Mouse (Mus musculus) lung, embryonic 16.5 days (tissue): ENCODE measurements around the gene Ahctf1. TPM values are rescaled to one million over a fixed set of nuclear protein-coding genes. Genes with fewer than 3 reads are reported as not detected.
"Not testable (repeated sequence)": the region's sequence is repeated elsewhere in the genome, so short reads cannot be mapped to it uniquely, and the experiment has no call there.

ENCODE experiments used
- ATAC-seq: fragments of 200-750 bp; cut with Nextera tagmentation; 2 replicates; pipeline ENCODE4 v1.8.0; 2017; ENCODE audit warnings: low read depth, mild to moderate bottlenecking, moderate library complexity
- H3K27ac ChIP-seq: fragments of 300-500 bp; sonication (generic); 2 replicates; pipeline ENCODE4 v1.5.1; 2014; ENCODE audit warnings: mild to moderate bottlenecking, control low read depth, low read length
- H3K27me3 ChIP-seq: fragments of 300-500 bp; sonication (generic); 2 replicates; pipeline ENCODE4 v1.6.1; 2014; ENCODE audit warnings: low read depth, low read length, mixed read lengths; ENCODE audit not compliant: control insufficient read depth, insufficient read depth
- H3K36me3 ChIP-seq: fragments of 300-500 bp; sonication (generic); 2 replicates; pipeline ENCODE4 v1.6.1; 2014; ENCODE audit warnings: low read length; ENCODE audit not compliant: control insufficient read depth, insufficient read depth
- H3K4me1 ChIP-seq: fragments of 300-500 bp; sonication (generic); replicated peaks from 2 replicates; pipeline ENCODE4 v1.6.1; 2014; ENCODE audit warnings: low read length, mixed read lengths; ENCODE audit not compliant: control insufficient read depth, insufficient read depth
- H3K4me2 ChIP-seq: fragments of 300-500 bp; sonication (generic); 2 replicates; pipeline ENCODE4 v1.6.1; 2014; ENCODE audit warnings: low read depth, low read length, control low read depth
- H3K4me3 ChIP-seq: fragments of 300-500 bp; sonication (generic); 2 replicates; pipeline ENCODE4 v1.5.1; 2014; ENCODE audit warnings: mild to moderate bottlenecking, low read length, control low read depth
- H3K9ac ChIP-seq: fragments of 300-500 bp; sonication (generic); 2 replicates; pipeline ENCODE4 v1.6.1; 2014; ENCODE audit warnings: low read length, control low read depth
- H3K9me3 ChIP-seq: fragments of 300-500 bp; sonication (generic); 2 replicates; pipeline ENCODE4 v1.6.1; 2016; ENCODE audit warnings: low read length; ENCODE audit not compliant: control insufficient read depth
- WGBS: fragments of 180-500 bp; shearing (Covaris S2); extraction: QIAGEN DNeasy Blood & Tissue Kit; methylation state at CpG from one replicate; pipeline ENCODE4 v1.1.7; 2014; 5-methylcytosine and 5-hydroxymethylcytosine counted together
- polyA plus RNA-seq: library from polyadenylated mRNA; unstranded; fragments of >200 nt; fragmentation: Nextera tagmentation; extraction: Ambion mirVana; gene quantifications from 2 replicates; pipeline ENCODE4 v1.2.1, GENCODE M21; 2015

Gene Ahctf1
- polyA plus RNA-seq, 1 experiment from 2014 or later, result 17.7 TPM

DNA sequence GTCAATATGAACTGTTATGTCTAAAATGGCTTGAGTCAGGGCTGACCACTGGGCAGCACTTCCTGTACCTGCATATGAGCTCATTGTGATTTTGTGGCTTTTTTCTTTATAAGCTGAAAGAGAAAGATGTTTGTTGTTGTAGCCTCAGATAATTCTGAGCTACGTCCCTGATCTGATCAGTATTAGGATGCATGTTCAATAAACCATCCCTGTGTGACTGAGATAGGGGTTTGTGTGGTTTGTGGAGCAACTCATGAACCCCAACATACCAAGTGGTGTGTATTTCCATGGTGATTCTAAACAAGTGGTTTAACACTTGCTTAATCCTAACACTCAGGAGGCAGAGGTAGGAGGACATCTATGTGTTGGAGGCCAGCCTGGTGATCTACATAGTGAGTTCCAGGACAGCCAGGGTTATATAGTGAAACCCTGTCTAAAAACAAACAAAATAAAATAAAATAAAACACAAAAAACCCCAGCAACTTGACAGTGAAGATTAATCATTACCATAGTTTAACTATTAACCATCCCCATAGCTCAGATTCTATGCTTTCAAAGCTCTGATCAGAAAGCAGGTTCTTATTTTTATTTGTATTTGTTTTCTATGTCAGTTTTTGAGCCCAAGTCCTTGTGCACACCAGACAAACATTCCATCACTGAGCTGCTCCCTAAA, 32.4 kb upstream of the Ahctf1 start:
- Histone ChIP-seq H3K4me2 (no peak overlapping the region), H3K9ac (no peak overlapping the region), H3K4me3 (no peak overlapping the region), H3K36me3 (no peaks in the 10 kb centered on the region), H3K4me1 (no peaks in the 10 kb centered on the region), H3K9me3 (no peaks in the 10 kb centered on the region), H3K27ac (no peak overlapping the region), H3K27me3 (no peaks in the 10 kb centered on the region)
- WGBS, result 82% methylated on average over 1 of the region's 1 CpGs
- ATAC-seq, result no peak

DNA sequence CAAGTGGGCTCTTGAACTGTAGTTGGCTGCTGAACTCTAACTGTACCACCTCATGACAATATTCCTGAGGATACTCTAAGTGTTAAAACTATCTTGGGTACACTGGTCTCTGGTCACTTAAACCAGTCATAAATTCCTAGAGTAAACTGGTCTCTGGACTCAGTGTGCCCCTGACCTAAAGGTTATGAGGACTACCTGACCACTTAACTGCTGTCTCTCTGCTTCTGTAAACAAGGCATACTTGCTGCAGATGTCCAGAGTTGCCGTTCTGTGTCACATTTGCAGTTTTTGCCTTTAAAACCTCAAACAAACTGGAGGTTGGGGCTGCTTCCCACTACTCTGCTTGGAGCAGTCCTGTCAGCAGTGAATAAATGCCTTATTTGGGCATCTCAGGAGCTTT, 30.1 kb upstream of the Ahctf1 start:
- Histone ChIP-seq H3K4me1 (no peaks in the 10 kb centered on the region), H3K4me3 (no peak overlapping the region), H3K36me3 (no peaks in the 10 kb centered on the region), H3K9me3 (no peaks in the 10 kb centered on the region), H3K27ac (no peak overlapping the region), H3K27me3 (no peaks in the 10 kb centered on the region), H3K9ac (no peak overlapping the region), H3K4me2 (no peak overlapping the region)
- no peak for ATAC-seq
- 46% methylated on average over 1 of the region's 1 CpGs for WGBS

DNA sequence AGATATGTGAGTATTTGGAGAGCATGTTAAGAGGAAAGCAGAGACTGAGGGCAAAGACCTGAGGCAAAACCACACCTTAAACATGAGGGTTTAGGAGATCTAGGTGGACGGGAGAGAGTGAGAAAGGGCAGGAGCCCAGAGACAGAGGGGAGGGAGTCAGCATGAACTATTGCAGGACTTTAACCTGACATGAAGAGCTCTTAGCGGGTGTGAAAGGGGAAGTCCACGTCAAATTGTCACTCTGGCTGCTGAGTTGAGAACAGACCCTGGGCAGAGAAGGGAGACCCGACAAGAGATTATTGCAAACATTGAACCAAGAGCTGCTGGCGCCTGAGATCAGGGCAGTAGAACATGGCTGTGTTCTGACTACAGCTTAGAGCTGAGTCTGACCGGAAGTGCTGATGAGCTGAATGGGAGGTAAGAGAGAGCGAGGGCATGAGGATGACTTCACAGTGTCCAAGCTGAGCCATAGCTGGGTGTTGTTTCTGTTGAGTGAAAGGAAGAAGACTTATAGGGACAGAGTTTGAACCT, 29.3 kb upstream of the Ahctf1 start:
- Histone ChIP-seq H3K9me3 (no peaks in the 10 kb centered on the region), H3K27me3 (no peaks in the 10 kb centered on the region), H3K4me3 (no peak overlapping the region), H3K4me2 (no peak overlapping the region), H3K36me3 (no peaks in the 10 kb centered on the region), H3K9ac (no peak overlapping the region), H3K27ac (no peak overlapping the region), H3K4me1 (no peaks in the 10 kb centered on the region)
- ATAC-seq, result no peak
- 54% methylated on average over 7 of the region's 7 CpGs for WGBS

DNA sequence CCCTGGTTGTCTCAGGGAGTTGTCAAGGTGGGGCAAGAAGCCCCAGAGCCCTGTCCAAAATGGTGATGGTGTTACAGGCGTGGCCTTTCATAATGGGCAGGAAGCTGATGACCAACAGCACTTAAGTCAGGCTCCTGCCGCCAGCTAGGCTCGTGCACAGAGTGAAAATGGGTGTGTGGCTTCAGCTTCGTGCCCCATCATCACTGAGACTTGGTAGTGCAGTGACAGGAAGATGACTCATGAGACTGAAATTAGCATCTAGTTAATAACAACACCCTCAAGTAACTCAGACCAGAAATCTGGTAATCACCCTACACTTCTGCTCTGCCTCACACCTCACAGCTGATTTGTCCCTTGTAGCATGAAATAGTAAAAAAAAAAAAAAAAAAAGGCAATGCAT, 25.4 kb upstream of the Ahctf1 start:
- Histone ChIP-seq H3K4me1 (no peaks in the 10 kb centered on the region), H3K9ac (no peak overlapping the region), H3K9me3 (no peaks in the 10 kb centered on the region), H3K27me3 (no peaks in the 10 kb centered on the region), H3K4me2 (no peak overlapping the region), H3K36me3 (no peaks in the 10 kb centered on the region), H3K27ac (no peak overlapping the region), H3K4me3 (no peak overlapping the region)
- 55% methylated on average over 4 of the region's 4 CpGs for WGBS
- ATAC-seq, result no peak

DNA sequence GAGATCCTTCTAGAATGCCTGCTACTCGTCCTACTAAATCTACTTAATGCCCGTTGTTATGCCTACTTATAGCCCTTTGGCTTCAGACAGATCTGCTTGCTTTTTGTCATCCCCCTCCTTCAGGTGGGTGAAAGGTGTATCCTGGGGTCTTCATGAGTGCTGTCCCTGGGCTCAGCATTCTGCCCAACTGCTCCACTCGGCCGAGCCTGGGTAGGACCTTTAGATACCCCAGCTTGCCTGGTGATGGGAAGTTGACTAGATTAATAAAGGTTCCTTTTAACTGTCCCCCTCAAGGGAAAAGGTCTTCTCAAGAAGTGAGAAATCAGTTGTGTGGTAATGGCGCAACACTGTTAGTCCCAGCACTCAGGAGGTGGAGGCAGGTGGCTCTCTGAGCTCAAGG, 24.6 kb upstream of the Ahctf1 start:
- Histone ChIP-seq H3K4me2 (no peak overlapping the region), H3K9ac (no peak overlapping the region)

DNA sequence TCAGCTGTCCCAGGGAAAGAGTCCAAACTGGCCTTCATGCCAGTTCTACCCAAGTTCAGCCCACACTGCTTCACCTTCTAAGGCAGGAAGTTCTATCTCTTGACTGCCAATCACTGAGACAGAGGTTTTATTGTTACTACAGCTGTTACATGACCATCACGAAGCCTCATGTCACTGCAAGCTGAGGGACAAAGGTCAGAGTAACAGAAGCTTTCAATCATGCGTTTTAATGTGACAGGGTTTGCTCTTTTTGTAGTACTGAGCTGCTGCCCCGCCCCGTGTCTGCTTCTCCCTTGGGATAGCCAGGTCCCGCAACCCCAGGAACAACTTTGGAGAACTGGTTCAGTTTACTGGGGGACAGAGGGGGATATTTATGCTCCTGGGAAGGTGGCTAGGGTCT, 21.1 kb upstream of the Ahctf1 start:
- Histone ChIP-seq H3K27ac (no peak overlapping the region), H3K27me3 (no peaks in the 10 kb centered on the region), H3K4me1 (no peaks in the 10 kb centered on the region), H3K36me3 (no peaks in the 10 kb centered on the region), H3K4me2 (no peak overlapping the region), H3K9ac (no peak overlapping the region), H3K9me3 (no peaks in the 10 kb centered on the region), H3K4me3 (no peak overlapping the region)
- WGBS, result 60% methylated on average over 5 of the region's 5 CpGs
- no peak for ATAC-seq

More for the DNA sequence above, 24.6 kb upstream of the Ahctf1 start:
- 87% methylated on average over 5 of the region's 5 CpGs for WGBS
- ATAC-seq, result no peak
- Histone ChIP-seq H3K27me3 (no peaks in the 10 kb centered on the region), H3K4me1 (no peaks in the 10 kb centered on the region), H3K27ac (no peak overlapping the region), H3K4me3 (no peak overlapping the region), H3K36me3 (no peaks in the 10 kb centered on the region), H3K9me3 (no peaks in the 10 kb centered on the region)

DNA sequence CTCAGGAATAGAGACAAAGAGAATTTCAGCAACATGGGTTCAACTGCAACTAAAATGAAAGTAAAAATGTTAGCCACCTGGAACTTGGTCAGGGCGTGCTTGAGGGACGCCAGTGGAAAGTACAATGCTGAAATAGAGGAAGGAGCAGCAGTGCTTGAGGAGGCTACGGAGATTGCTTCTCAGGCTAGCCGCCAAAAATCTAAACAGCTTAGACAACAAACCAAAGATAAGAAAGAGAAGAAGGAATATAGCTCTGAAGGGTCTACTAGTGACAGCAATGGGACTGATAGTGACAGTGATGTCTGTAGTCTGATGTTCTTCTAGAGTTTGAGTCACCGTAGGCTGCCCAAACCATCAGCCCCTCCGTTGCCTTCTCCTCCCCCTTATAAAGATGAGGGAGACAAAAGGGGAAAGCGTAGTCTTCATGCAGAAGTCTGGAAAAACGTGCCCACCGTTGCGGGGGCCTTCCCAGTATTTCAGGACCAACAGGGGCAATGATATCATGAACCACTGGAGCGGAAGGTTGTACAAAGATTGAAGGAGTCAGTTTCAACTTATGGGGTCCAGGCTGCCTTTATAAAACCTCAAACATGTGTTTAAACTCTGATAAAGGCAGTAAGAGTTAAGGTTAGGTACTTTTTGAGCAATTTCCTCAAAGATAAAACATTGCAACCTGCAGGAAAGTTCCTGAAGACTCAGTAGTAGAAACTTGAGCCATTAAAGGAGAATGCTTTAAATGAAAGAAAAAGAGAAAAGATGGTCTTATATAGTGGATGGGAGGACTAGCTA, 15.2 kb upstream of the Ahctf1 start:
- ATAC-seq, H3K27ac ChIP-seq, H3K4me3 ChIP-seq, H3K9me3 ChIP-seq, H3K4me1 ChIP-seq, H3K4me2 ChIP-seq, H3K9ac ChIP-seq, H3K27me3 ChIP-seq, H3K36me3 ChIP-seq: not testable (repeated sequence)
- 80% methylated on average over 11 of the region's 11 CpGs for WGBS

DNA sequence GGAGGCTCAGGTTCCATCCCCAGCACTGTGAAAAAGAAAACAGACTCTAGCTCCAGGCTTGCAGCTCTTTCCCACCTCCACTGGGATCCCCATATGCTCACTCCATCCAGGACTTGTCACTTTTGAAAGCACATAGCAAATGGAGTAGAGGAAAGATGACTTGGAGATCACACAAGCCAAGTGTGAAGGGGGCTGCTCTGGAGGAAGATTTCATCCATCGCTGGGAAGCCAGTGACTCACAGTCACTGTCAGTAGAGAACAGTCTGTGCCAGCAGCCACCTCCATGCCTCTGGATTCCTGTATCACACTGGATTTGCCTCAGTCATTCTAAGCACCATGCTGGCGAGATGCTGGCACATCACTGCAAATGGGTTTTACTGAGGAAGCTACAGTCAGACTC, 11.1 kb upstream of the Ahctf1 start:
- Histone ChIP-seq H3K27ac (no peak overlapping the region), H3K27me3 (no peaks in the 10 kb centered on the region)

DNA sequence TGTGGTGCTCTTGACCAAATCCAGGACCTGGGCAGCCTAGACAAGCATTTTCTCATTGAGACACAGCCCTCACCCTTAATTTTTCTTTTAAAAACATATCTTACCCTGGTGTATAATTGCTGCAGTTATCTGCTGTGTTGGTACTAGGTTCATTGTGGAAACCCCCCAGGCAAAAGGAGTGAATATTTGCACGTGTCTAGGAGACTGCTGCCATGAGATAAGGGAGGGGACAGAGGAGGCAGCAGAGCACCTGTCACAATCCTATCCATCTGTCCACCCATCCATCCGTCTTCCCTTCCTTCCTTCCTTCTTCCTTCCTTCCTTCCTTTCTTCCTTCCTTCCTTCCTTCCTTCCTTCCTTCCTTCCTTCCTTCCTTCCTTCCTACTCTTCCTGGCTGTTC, 9.9 kb upstream of the Ahctf1 start:
- Histone ChIP-seq H3K27me3 (no peaks in the 10 kb centered on the region), H3K9ac (no peak overlapping the region), H3K9me3 (no peaks in the 10 kb centered on the region), H3K4me1 (no peaks in the 10 kb centered on the region), H3K36me3 (no peaks in the 10 kb centered on the region), H3K4me3 (no peak overlapping the region), H3K4me2 (no peak overlapping the region), H3K27ac (no peak overlapping the region)
- WGBS, result 30% methylated on average over 2 of the region's 2 CpGs
- ATAC-seq, result no peak

More for the DNA sequence above, 11.1 kb upstream of the Ahctf1 start:
- Histone ChIP-seq H3K4me1 (no peaks in the 10 kb centered on the region), H3K4me2 (no peak overlapping the region), H3K4me3 (no peak overlapping the region), H3K9ac (no peak overlapping the region), H3K36me3 (no peaks in the 10 kb centered on the region), H3K9me3 (no peaks in the 10 kb centered on the region)
- ATAC-seq, result no peak
- WGBS, result 77% methylated on average over 2 of the region's 2 CpGs
